Mouse (Mus musculus) CD4-positive, CD25-positive, alpha-beta regulatory T cell, adult 2 months (primary cell): ENCODE results near the gene Prss2.

Experiments used
- DNase-seq: peaks from one replicate; pipeline ENCODE4 v3.0.0-alpha.2; 2012; ENCODE audit warnings: low read depth, low spot score

Gene Prss2

GRCm38 (mm10) chr6:41554295-41555169 is 32.9 kb downstream of the Prss2 start:
- peak; percentile 94 for DNase-seq

GRCm38 (mm10) chr6:41556389-41556788 is 34.8 kb downstream of the Prss2 start:
- DNase-seq = peak; percentile 63

GRCm38 (mm10) chr6:41557468-41557867 is 35.9 kb downstream of the Prss2 start:
- peak; percentile 57 for DNase-seq

- DNase-seq = peak; percentile 80
These were observed 36.7 kb downstream of the Prss2 start for GRCm38 (mm10) chr6:41558271-41558670.

- DNase-seq = peak; percentile 60
These were observed 37.7 kb downstream of the Prss2 start for GRCm38 (mm10) chr6:41559331-41559730.

GRCm38 (mm10) chr6:41560273-41560672 is 38.7 kb downstream of the Prss2 start:
- no peak for DNase-seq

GRCm38 (mm10) chr6:41562598-41562997 is 41.0 kb downstream of the Prss2 start:
- no peak for DNase-seq

- DNase-seq = peak; percentile 56
These were observed 41.7 kb downstream of the Prss2 start for GRCm38 (mm10) chr6:41563104-41563951.

GRCm38 (mm10) chr6:41565261-41565660 is 43.7 kb downstream of the Prss2 start:
- no peak for DNase-seq

GRCm38 (mm10) chr6:41566965-41567364 is 45.4 kb downstream of the Prss2 start:
- peak; percentile 47 for DNase-seq

- DNase-seq = no peak
These were observed 47.5 kb downstream of the Prss2 start for GRCm38 (mm10) chr6:41569078-41569477.
